Mouse (Mus musculus) embryo, embryonic 11 days (tissue): ENCODE data around the gene Tbc1d10c.

Source experiments
- DNase-seq: peaks from one replicate; pipeline ENCODE4 v3.0.0-alpha.2; 2015

The Tbc1d10c gene

DNA sequence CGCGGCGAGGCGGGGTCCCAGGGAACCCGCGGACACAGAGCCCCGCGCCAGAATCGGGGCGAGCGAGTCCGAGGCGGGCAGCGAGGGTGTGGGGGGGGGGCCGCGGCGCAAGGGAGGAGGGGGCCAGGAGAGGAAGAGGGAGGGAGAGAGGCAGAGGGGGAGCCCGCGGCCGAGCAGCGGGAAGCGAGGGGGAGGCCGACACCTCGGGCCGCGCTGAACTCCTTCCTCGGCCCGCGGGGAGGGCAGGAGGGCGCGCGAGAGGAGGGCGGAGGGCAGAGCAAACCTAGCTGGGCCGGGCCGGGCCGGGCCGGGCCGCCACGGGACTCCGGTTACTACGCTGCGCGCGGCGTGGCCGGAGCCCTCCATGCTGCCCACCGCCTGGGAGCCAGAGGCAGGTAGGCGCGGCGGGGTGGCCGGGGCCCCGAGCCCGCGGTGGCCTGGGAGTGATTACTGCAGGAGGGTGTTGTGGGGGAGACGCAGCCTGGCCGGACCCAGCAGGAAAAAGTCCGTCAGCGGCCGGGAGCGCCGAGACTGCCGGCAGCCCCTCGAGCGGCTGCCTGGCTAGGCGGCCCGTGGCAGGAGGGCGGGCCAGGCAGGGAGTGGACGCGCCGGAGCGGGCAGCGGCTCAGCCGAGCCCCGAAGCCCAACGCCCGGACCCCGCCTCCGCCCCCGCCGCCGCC, 23.8 kb upstream of the Tbc1d10c start:
- peak; percentile 67 for DNase-seq

GRCm38 (mm10) chr19:4214071-4214770, 23.1 kb upstream of the Tbc1d10c start, which contains the start of the genes Clcf1 and AC109138.7:
Gene Clcf1, plus strand, starts transcription at chr19:4214238.
Gene AC109138.7, plus strand, starts transcription at chr19:4214357.
- DNase-seq: peak; percentile 74

DNA sequence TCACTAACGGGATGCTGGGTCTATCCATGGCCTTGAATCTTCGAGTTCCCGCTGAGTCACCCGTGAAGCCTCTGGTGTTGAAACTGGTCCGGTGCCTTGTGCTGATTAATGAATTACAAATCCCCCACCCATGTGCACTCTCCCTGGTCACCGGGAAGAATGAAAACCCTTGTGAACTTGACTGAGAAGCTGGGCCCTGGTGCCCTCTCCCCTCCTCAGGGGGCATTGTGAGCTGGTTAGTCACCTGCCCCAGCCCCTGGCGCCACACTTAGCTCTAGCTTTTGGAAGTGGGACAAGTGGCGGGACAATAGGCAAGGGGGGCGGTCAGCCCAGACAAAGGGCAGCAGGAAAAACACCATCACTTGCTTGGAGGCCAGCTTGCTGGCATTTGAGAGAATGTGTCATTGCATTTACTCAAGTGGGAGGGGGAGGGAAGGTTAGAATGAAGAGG, 22.5 kb upstream of the Tbc1d10c start:
- DNase-seq: no peak

- DNase-seq: no peak
These were observed 21.0 kb upstream of the Tbc1d10c start for GRCm38 (mm10) chr19:4211891-4212588.

- DNase-seq: no peak
These were observed 17.5 kb upstream of the Tbc1d10c start for GRCm38 (mm10) chr19:4208563-4208962.

- DNase-seq: peak; percentile 85
These were observed 15.9 kb upstream of the Tbc1d10c start for GRCm38 (mm10) chr19:4206971-4207370.

GRCm38 (mm10) chr19:4204889-4205288, 13.8 kb upstream of the Tbc1d10c start:
- no peak for DNase-seq

- DNase-seq: no peak
These were observed 12.7 kb upstream of the Tbc1d10c start for GRCm38 (mm10) chr19:4203604-4204326.

DNA sequence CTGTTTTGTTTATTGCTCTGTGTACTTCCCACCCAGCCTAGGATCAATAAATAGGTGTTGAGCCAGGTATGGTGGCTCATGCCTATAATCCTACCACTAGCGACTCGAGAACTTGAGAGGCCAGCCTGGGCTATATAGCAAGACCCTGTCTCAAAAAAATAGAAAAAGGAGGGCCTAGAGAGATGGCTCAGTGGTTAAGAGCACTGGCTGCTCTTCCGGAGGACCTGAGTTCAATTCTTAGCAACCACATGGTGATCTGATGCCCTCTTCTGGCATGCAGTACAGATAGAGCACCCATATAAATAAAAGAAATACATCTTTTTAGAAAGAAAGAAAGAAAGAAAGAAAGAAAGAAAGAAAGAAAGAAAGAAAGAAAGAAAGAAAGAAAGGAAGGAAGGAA, 12.1 kb upstream of the Tbc1d10c start:
- DNase-seq: no peak

- DNase-seq: no peak
These were observed 11.1 kb upstream of the Tbc1d10c start for GRCm38 (mm10) chr19:4202149-4202548.

GRCm38 (mm10) chr19:4201291-4201909, 10.3 kb upstream of the Tbc1d10c start, which contains the start of gene Rad9a:
Gene Rad9a, minus strand, starts transcription at chr19:4201662.
- DNase-seq: peak; percentile 100

DNA sequence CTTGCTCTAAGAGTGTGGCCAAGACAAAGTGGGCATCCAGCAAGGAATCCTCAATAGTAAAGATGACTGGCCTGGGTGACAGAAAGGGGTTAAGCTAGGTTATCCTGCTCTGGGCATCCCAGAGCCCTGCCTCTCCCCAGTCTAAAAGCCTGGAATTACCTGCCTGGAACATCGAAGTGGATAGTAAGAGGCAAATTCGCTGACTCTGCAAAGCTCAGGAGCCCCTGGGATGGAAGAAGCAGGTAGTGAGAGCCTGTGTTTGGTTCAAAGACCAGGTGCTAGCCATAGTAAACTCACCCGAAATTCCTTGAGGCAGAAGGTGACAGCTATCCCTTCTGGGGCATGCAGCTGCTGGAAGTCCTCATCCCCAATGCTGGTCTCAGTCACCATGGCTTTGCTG, 6.1 kb upstream of the Tbc1d10c start:
- no peak for DNase-seq

- no peak for DNase-seq
These were observed 5.5 kb upstream of the Tbc1d10c start for GRCm38 (mm10) chr19:4196548-4196947.

DNA sequence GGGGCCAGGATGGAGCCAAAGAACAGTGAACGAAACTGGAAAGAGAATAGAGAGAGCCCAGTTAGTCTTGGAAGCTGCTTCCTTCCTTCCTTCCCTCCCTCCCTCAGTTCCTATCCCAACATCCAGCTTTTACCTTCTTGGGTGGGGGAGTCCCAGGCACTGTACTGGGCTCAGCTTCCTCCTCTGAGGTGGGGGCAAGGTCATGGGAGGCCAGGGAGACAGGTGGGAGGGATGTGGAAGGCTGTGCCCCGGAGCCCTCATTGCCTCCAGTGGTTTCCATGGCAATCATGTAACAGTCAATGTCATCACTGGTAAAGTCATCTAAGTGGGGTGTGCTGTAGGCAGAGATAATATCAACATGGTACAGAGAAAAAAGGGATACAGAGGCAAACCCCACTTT, 5.0 kb upstream of the Tbc1d10c start:
- no peak for DNase-seq

GRCm38 (mm10) chr19:4194776-4195650, 3.9 kb upstream of the Tbc1d10c start:
- DNase-seq: no peak

DNA sequence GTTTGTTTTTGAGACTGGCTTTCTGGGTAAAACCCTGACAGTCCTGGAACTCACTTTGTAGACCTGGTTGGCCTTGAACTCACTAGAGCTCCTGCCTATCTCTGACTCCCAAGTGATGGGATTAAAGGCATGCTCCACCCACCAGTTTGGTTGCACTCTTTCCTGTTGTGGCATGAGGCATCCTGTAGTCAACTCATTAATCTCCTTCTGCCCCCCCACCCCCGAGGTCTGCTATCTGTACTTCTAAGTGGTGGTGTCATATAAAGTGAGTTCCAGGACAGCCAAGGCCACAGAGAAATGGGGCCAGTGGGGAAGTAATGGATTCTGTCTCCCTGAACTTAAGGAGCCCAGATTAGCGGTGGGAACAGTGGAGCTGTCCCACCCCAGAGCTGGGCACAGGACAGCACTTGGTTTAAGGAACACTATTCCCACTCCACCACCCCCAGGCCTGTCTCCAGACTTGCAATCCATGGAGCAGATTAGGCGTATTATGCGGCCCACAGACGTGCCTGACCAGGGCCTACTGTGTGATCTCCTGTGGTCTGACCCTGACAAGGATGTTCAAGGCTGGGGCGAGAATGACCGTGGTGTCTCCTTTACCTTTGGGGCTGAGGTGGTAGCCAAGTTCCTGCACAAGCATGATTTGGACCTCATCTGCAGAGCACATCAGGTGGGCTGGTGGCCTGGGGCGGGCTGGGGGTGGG, 3.1 kb upstream of the Tbc1d10c start:
- DNase-seq: no peak

- no peak for DNase-seq
These were observed 2.0 kb upstream of the Tbc1d10c start for GRCm38 (mm10) chr19:4193129-4193528.

GRCm38 (mm10) chr19:4192251-4192985, 1.3 kb upstream of the Tbc1d10c start:
- DNase-seq: peak; percentile 51

DNA sequence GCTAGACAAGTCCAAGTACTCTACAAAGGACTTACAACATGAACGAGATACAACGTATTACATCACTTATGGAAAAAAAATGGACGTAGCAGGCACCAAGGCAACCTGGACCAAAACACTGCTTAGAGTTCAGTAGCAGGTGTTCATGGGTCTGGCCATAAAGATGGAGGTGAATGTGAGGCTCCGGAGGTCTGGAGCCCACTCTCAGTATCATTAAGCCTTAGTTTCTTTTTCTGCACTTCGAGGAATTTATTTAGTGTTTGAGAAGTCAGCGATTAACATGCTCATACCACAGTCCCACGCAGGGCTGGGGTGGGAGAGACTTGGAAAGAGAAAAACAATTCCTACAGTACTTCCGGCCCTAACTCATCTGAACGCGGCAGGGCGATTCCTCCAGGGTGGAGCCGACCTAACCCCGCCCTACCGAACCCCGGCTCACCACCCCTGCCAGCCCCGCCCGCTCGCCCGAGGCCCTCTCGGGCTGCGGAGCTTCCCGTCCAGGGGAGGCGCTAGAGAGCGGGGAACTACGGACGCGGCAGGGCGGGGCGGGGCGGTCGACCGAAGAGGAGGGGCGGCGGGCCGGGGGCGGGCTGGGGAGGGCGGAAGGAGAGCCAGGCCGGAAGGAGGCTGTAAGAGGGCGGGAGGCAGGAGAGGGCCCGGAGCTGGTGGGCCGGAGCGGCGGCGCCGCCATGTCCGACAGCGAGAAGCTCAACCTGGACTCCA, 605 bp upstream of the Tbc1d10c start, which contains the start of gene Ppp1ca:
Gene Ppp1ca, plus strand, starts transcription at position 538 of the 723 bp plus-strand sequence.
- peak; percentile 98 for DNase-seq
